Mouse (Mus musculus) ovary, postnatal 10 days (tissue): ENCODE results near the gene Lemd2.

Source experiments
- DNase-seq: peaks from one replicate; pipeline ENCODE4 v3.0.0; 2022; ENCODE audit warnings: low spot score

The Lemd2 gene

GRCm38 (mm10) chr17:27187059-27187458 is 17.2 kb downstream of the Lemd2 start:
- no peak for DNase-seq

- no peak for DNase-seq
Observed at GRCm38 (mm10) chr17:27186068-27186467, 18.2 kb downstream of the Lemd2 start.

GRCm38 (mm10) chr17:27183667-27184292 is 20.5 kb downstream of the Lemd2 start:
- DNase-seq: no peak

GRCm38 (mm10) chr17:27182401-27182800 is 21.9 kb downstream of the Lemd2 start:
- no peak for DNase-seq

- no peak for DNase-seq
Observed at GRCm38 (mm10) chr17:27181666-27182065, 22.6 kb downstream of the Lemd2 start.

GRCm38 (mm10) chr17:27179681-27180280 is 24.5 kb downstream of the Lemd2 start:
- DNase-seq: no peak

GRCm38 (mm10) chr17:27178427-27179177 is 25.7 kb downstream of the Lemd2 start:
- DNase-seq: no peak

GRCm38 (mm10) chr17:27178019-27178418 is 26.2 kb downstream of the Lemd2 start:
- DNase-seq: no peak

GRCm38 (mm10) chr17:27176754-27177153 is 27.5 kb downstream of the Lemd2 start:
- no peak for DNase-seq

GRCm38 (mm10) chr17:27176287-27176686 is 28.0 kb downstream of the Lemd2 start:
- DNase-seq: no peak

- no peak for DNase-seq
Observed at GRCm38 (mm10) chr17:27175196-27175874, 28.9 kb downstream of the Lemd2 start.

- no peak for DNase-seq
Observed at GRCm38 (mm10) chr17:27173715-27174114, 30.6 kb downstream of the Lemd2 start.

GRCm38 (mm10) chr17:27172459-27172858 is 31.8 kb downstream of the Lemd2 start:
- DNase-seq: no peak

- no peak for DNase-seq
Observed at GRCm38 (mm10) chr17:27171121-27171520, 33.1 kb downstream of the Lemd2 start.

GRCm38 (mm10) chr17:27169952-27170695 is 34.1 kb downstream of the Lemd2 start:
- DNase-seq: no peak

GRCm38 (mm10) chr17:27168569-27168968 is 35.7 kb downstream of the Lemd2 start:
- DNase-seq: no peak

- no peak for DNase-seq
Observed at GRCm38 (mm10) chr17:27167545-27167944, 36.7 kb downstream of the Lemd2 start, which contains the start of gene Ip6k3. Ip6k3 (minus strand) TSS chr17:27167795.

GRCm38 (mm10) chr17:27166901-27167300 is 37.4 kb downstream of the Lemd2 start:
- no peak for DNase-seq

- no peak for DNase-seq
Observed at GRCm38 (mm10) chr17:27165054-27165773, 39.1 kb downstream of the Lemd2 start.

GRCm38 (mm10) chr17:27160905-27161304 is 43.4 kb downstream of the Lemd2 start:
- DNase-seq: no peak

GRCm38 (mm10) chr17:27159169-27159568 is 45.1 kb downstream of the Lemd2 start:
- no peak for DNase-seq
